Mouse (Mus musculus): Measurements from ENCODE around the gene Lman1l. TPM values are rescaled to one million over a fixed set of nuclear protein-coding genes. Genes with fewer than 3 reads are reported as not detected.
A peak's percentile ranks its signal among the peaks of the same experiment; 100 is the strongest.

Gene Lman1l
- polyA plus RNA-seq, 1 experiment from 2014 or later: not detected

- no peaks in the 10 kb centered on the region for H3K9me3 ChIP-seq (ENCODE audit: control insufficient read depth, low read length)
- H3K36me3 ChIP-seq (ENCODE audit: control insufficient read depth, insufficient read depth, low read length): peaks cover 7% of the 10 kb centered on the region
- H3K4me3 ChIP-seq (ENCODE audit: low read depth, low read length): peak overlapping the region; percentile 88
- H3K27ac ChIP-seq (ENCODE audit: low read depth): no peak overlapping the region
- DNase-seq (ENCODE audit: low spot score) (no peak), ATAC-seq (replicated peaks; ENCODE audit: low FRiP score, low TSS enrichment, low read depth) (no peak)
- peak overlapping the region; percentile 96 for H3K9ac ChIP-seq (ENCODE audit: low read length)
- peak overlapping the region; percentile 71 for H3K4me2 ChIP-seq (ENCODE audit: low read length)
- H3K27me3 ChIP-seq (replicated peaks; ENCODE audit: control insufficient read depth, insufficient read depth, low read length): no peaks in the 10 kb centered on the region
- peaks cover 53% of the 10 kb centered on the region for H3K4me1 ChIP-seq (replicated peaks; ENCODE audit: control insufficient read depth, insufficient read depth, low read length)
- 62% methylated on average over 9 of the region's 9 CpGs for WGBS
Measured at GRCm38 (mm10) chr9:57643169-57643855, 22.7 kb upstream of the Lman1l start.

GRCm38 (mm10) chr9:57641775-57642550 is 21.4 kb upstream of the Lman1l start:
- WGBS: 85% methylated on average over 13 of the region's 13 CpGs

GRCm38 (mm10) chr9:57641022-57641421 is 20.4 kb upstream of the Lman1l start:
- H3K4me2 ChIP-seq (ENCODE audit: low read length): peak overlapping the region; percentile 46
- peak overlapping the region; percentile 81; the same call in 1 of the 2 replicates for H3K27ac ChIP-seq (ENCODE audit: low read depth)
- DNase-seq (ENCODE audit: low spot score) (no peak), ATAC-seq (replicated peaks; ENCODE audit: low FRiP score, low TSS enrichment, low read depth) (no peak)
- H3K4me1 ChIP-seq (replicated peaks; ENCODE audit: control insufficient read depth, insufficient read depth, low read length): peaks cover 68% of the 10 kb centered on the region
- no peak overlapping the region for H3K4me3 ChIP-seq (ENCODE audit: low read depth, low read length)
- 63% methylated on average over 1 of the region's 1 CpGs for WGBS
- H3K36me3 ChIP-seq (ENCODE audit: control insufficient read depth, insufficient read depth, low read length): peaks cover 10% of the 10 kb centered on the region
- H3K9ac ChIP-seq (ENCODE audit: low read length): no peak overlapping the region
- H3K9me3 ChIP-seq (ENCODE audit: control insufficient read depth, low read length): no peaks in the 10 kb centered on the region
- H3K27me3 ChIP-seq (replicated peaks; ENCODE audit: control insufficient read depth, insufficient read depth, low read length): no peaks in the 10 kb centered on the region

More at GRCm38 (mm10) chr9:57641775-57642550, 21.4 kb upstream of the Lman1l start:
- Histone ChIP-seq H3K27ac (ENCODE audit: low read depth) (no peak overlapping the region), H3K9ac (ENCODE audit: low read length) (no peak overlapping the region), H3K27me3 (replicated peaks; ENCODE audit: control insufficient read depth, insufficient read depth, low read length) (no peaks in the 10 kb centered on the region), H3K4me3 (ENCODE audit: low read depth, low read length) (no peak overlapping the region), H3K36me3 (ENCODE audit: control insufficient read depth, insufficient read depth, low read length) (peaks cover 7% of the 10 kb centered on the region), H3K4me2 (ENCODE audit: low read length) (no peak overlapping the region), H3K4me1 (replicated peaks; ENCODE audit: control insufficient read depth, insufficient read depth, low read length) (peaks cover 66% of the 10 kb centered on the region), H3K9me3 (ENCODE audit: control insufficient read depth, low read length) (no peaks in the 10 kb centered on the region)
- DNase-seq (ENCODE audit: low spot score): no peak
- no peak for ATAC-seq (replicated peaks; ENCODE audit: low FRiP score, low TSS enrichment, low read depth)

GRCm38 (mm10) chr9:57640384-57640783 is 19.8 kb upstream of the Lman1l start:
- Histone ChIP-seq H3K4me2 (ENCODE audit: low read length) (peak overlapping the region; percentile 46), H3K9me3 (ENCODE audit: control insufficient read depth, low read length) (no peaks in the 10 kb centered on the region), H3K36me3 (ENCODE audit: control insufficient read depth, insufficient read depth, low read length) (peaks cover 10% of the 10 kb centered on the region), H3K9ac (ENCODE audit: low read length) (peak overlapping the region; percentile 29), H3K27ac (ENCODE audit: low read depth) (peak overlapping the region; percentile 81), H3K4me3 (ENCODE audit: low read depth, low read length) (peak overlapping the region; percentile 25; the same call in 1 of the 2 replicates), H3K4me1 (replicated peaks; ENCODE audit: control insufficient read depth, insufficient read depth, low read length) (peaks cover 65% of the 10 kb centered on the region), H3K27me3 (replicated peaks; ENCODE audit: control insufficient read depth, insufficient read depth, low read length) (no peaks in the 10 kb centered on the region)
- ATAC-seq (replicated peaks; ENCODE audit: low FRiP score, low TSS enrichment, low read depth): peak; percentile 28
- WGBS: 4% methylated on average over 15 of the region's 15 CpGs
- peak; percentile 75 for DNase-seq (ENCODE audit: low spot score)

- H3K27me3 ChIP-seq (replicated peaks; ENCODE audit: control insufficient read depth, insufficient read depth, low read length): no peaks in the 10 kb centered on the region
Measured at GRCm38 (mm10) chr9:57639661-57640328, 19.2 kb upstream of the Lman1l start.

GRCm38 (mm10) chr9:57638651-57639459 is 18.3 kb upstream of the Lman1l start:
- Histone ChIP-seq H3K4me1 (replicated peaks; ENCODE audit: control insufficient read depth, insufficient read depth, low read length) (peaks cover 61% of the 10 kb centered on the region), H3K4me3 (ENCODE audit: low read depth, low read length) (no peak overlapping the region), H3K36me3 (ENCODE audit: control insufficient read depth, insufficient read depth, low read length) (peaks cover 16% of the 10 kb centered on the region), H3K4me2 (ENCODE audit: low read length) (peak overlapping the region; percentile 42), H3K27ac (ENCODE audit: low read depth) (peak overlapping the region; percentile 81), H3K27me3 (replicated peaks; ENCODE audit: control insufficient read depth, insufficient read depth, low read length) (no peaks in the 10 kb centered on the region), H3K9ac (ENCODE audit: low read length) (peak overlapping the region; percentile 18; the same call in 1 of the 2 replicates), H3K9me3 (ENCODE audit: control insufficient read depth, low read length) (no peaks in the 10 kb centered on the region)
- peak; percentile 53 for ATAC-seq (replicated peaks; ENCODE audit: low FRiP score, low TSS enrichment, low read depth)
- no peak for DNase-seq (ENCODE audit: low spot score)
- 30% methylated on average over 8 of the region's 8 CpGs for WGBS

More at GRCm38 (mm10) chr9:57639661-57640328, 19.2 kb upstream of the Lman1l start:
- Histone ChIP-seq H3K27ac (ENCODE audit: low read depth) (peak overlapping the region; percentile 81), H3K9me3 (ENCODE audit: control insufficient read depth, low read length) (no peaks in the 10 kb centered on the region), H3K36me3 (ENCODE audit: control insufficient read depth, insufficient read depth, low read length) (peaks cover 10% of the 10 kb centered on the region), H3K9ac (ENCODE audit: low read length) (peak overlapping the region; percentile 29), H3K4me1 (replicated peaks; ENCODE audit: control insufficient read depth, insufficient read depth, low read length) (peaks cover 65% of the 10 kb centered on the region), H3K4me3 (ENCODE audit: low read depth, low read length) (0 out of 2 replicates have a peak overlapping the region, but pooled peaks have one; percentile 25), H3K4me2 (ENCODE audit: low read length) (peak overlapping the region; percentile 46)
- DNase-seq (ENCODE audit: low spot score) (no peak), ATAC-seq (replicated peaks; ENCODE audit: low FRiP score, low TSS enrichment, low read depth) (no peak)
- WGBS: 69% methylated on average over 5 of the region's 5 CpGs

GRCm38 (mm10) chr9:57637741-57638322 is 17.3 kb upstream of the Lman1l start:
- Histone ChIP-seq H3K27me3 (replicated peaks; ENCODE audit: control insufficient read depth, insufficient read depth, low read length) (no peaks in the 10 kb centered on the region), H3K9ac (ENCODE audit: low read length) (peak overlapping the region; percentile 18; the same call in 1 of the 2 replicates)

More at GRCm38 (mm10) chr9:57637741-57638322, 17.3 kb upstream of the Lman1l start:
- no peak overlapping the region for H3K4me3 ChIP-seq (ENCODE audit: low read depth, low read length)
- H3K27ac ChIP-seq (ENCODE audit: low read depth): peak overlapping the region; percentile 81
- peaks cover 21% of the 10 kb centered on the region for H3K36me3 ChIP-seq (ENCODE audit: control insufficient read depth, insufficient read depth, low read length)
- H3K9me3 ChIP-seq (ENCODE audit: control insufficient read depth, low read length): no peaks in the 10 kb centered on the region
- H3K4me1 ChIP-seq (replicated peaks; ENCODE audit: control insufficient read depth, insufficient read depth, low read length): peaks cover 51% of the 10 kb centered on the region
- ATAC-seq (replicated peaks; ENCODE audit: low FRiP score, low TSS enrichment, low read depth): peak; percentile 38
- H3K4me2 ChIP-seq (ENCODE audit: low read length): peak overlapping the region; percentile 42
- DNase-seq (ENCODE audit: low spot score): no peak
- WGBS: 10% methylated on average over 6 of the region's 6 CpGs
